Mouse (Mus musculus): ENCODE results near the gene Gm3448.
"Not testable (repeated sequence)": the region's sequence is repeated elsewhere in the genome, so short reads cannot be mapped to it uniquely, and the experiment has no call there.

DNA sequence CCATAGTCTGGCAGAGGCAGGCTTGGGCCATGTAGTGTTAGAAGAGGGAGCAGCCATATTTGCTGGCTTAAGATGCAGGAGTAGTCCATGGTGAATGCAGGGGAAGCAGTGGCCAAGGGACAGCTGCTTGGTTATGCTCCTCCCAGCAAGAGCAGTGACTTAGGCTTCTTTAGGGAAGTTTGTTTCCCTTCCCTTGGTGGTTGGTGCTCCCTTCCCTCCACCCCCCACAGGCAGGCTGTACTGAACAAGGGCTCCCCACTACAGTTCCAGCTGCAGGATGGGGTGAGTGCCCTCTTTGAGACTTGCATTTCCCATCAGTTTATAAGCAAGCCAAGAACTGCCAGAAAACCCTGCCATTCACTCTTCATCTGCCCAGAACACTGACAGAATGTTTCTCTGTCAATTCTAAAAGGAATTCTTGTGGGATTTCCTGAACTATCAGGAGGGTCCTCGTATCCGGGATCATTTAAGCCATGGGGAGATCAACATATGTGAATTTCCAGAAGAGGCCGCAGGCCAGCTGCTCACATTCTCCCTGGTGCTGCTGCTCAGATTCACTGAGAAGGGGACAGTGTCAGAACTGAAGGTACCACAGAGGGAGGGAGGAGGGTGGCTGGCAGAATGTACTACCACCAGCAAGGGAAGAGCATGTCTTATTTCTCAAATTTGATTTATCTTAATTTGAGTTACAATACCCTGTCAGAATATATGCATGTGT is 19.7 kb downstream of the Gm3448 start:
- TF ChIP-seq POLR2A (IDR thresholded peaks at IDR 0.05; ENCODE audit: borderline replicate concordance, insufficient read depth, low read length); CTCF (IDR thresholded peaks at IDR 0.05; ENCODE audit: borderline replicate concordance, insufficient read depth, low read depth, low read length): not testable (repeated sequence)
